Mouse (Mus musculus) adrenal gland, adult 2 months (tissue): ENCODE measurements around the gene Lix1. TPM values are rescaled to one million over a fixed set of nuclear protein-coding genes. Genes with fewer than 3 reads are reported as not detected.

Source experiments
- DNase-seq: peaks from one replicate; pipeline ENCODE4 v3.0.0; 2021
- polyA plus RNA-seq: library from polyadenylated mRNA; depleted of rRNA; stranded (reverse); fragments of >200 nt; gene quantifications from 2 replicates; pipeline ENCODE4 v1.2.3, GENCODE M21; 2012; rRNA removed
- total RNA-seq, 2 experiments: library from RNA; stranded (reverse); gene quantifications; 2 replicates each; pipeline ENCODE4 v1.2.3; 2021

The Lix1 gene
- total and polyA plus RNA-seq, 3 experiments = 0.36 to 10.8 (median 6.9) TPM

GRCm38 (mm10) chr17:17496730-17497129 is 94.3 kb downstream of the Lix1 start:
- no peak for DNase-seq

GRCm38 (mm10) chr17:17498848-17499247 is 96.4 kb downstream of the Lix1 start:
- no peak for DNase-seq

GRCm38 (mm10) chr17:17499278-17499677 is 96.8 kb downstream of the Lix1 start:
- DNase-seq = no peak

DNA sequence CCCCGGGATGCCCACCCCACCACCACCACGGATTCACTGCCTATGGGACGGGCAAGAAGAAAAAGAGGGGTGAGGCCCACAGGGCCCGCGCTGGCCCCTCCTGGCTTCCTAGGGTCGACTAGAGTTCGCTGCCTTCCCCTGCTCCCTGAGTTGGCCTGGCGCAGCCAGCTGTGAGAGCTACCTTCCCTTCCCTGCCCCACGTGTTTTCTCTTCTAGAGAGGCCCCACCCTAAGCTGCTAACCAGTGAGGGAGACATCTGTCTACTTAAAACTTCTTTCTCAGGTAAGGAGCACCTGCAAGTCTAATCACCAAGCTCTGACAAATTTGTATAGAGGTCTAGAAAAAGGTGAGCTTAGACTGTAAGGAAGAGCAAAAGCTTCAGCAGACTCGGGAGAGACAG is 104.2 kb downstream of the Lix1 start:
- no peak for DNase-seq

Other genes starting within 250 kb of the Lix1 start
- 10 to 100 TPM; 37.0 to 37.4 TPM for gene Riok2, start 28.4 kb upstream of the Lix1 start, total RNA-seq
- gene Riok2, start 28.4 kb upstream of the Lix1 start, polyA plus RNA-seq = 2.7 and 3.9 TPM in 2 replicates
- 100 to 1,000 TPM; 108 to 118 TPM for gene Lnpep, start 222.4 kb downstream of the Lix1 start, total RNA-seq
- 5.4 and 6.0 TPM in 2 replicates for gene Lnpep, start 222.4 kb downstream of the Lix1 start, polyA plus RNA-seq